Mouse (Mus musculus): ENCODE data around the gene Prpf8.
A peak's percentile ranks its signal among the peaks of the same experiment; 100 is the strongest.
"Not testable (repeated sequence)": the region's sequence is repeated elsewhere in the genome, so short reads cannot be mapped to it uniquely, and the experiment has no call there.

The Prpf8 gene

GRCm38 (mm10) chr11:75486601-75487285 is at the start of gene Prpf8:
Gene Prpf8 (plus strand): TSS chr11:75486816.
- DNase-seq = peak; percentile 91

- DNase-seq = no peak
Measured at GRCm38 (mm10) chr11:75438194-75438593, 48.4 kb upstream of the Prpf8 start.

- DNase-seq = no peak
Measured at GRCm38 (mm10) chr11:75438804-75439203, 47.8 kb upstream of the Prpf8 start.

DNA sequence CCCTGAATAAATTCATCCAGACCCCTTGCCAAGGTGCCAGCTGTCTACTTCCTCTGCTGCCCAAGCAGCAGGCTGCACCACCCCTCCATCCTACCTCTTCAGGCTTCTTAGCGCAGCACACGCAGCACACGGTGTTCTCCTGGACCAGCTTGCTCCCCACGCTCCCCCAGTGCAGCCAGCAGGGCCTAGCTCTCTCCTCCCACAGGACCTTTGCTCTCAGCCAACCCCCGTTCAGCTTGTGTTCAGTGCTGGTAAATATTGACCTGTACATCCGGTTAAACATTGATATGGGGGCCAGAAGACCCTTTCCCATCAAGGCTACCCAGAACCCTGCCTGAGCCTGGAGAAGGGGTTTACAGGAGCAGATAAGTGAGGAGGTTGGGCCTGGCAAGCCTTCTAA is 47.3 kb upstream of the Prpf8 start, which contains the start of gene Serpinf2:
TSS of gene Serpinf2 (minus strand) at position 229 of the 400 bp plus-strand sequence.
- DNase-seq = no peak

DNA sequence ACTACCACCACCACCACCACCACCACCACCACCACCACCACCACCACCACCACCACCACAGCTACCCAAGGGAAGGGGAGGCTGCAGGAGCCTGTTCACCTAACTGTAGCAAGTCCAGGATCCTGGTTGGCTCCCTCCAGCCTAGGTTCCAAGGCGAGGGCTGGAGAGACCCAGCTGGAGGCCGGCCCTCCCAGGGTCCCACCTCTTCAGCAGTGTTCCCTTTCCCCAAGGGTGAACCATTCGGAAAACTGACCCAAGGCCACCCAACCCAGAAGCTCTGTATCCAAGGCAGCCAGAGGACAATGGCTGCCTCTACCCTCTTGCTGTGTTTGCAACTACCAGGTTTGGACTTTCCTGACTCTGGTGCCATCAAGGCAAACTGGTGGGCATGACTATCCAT is 46.7 kb upstream of the Prpf8 start:
- no peak for DNase-seq

- DNase-seq = no peak
Measured at GRCm38 (mm10) chr11:75441034-75441433, 45.6 kb upstream of the Prpf8 start.

DNA sequence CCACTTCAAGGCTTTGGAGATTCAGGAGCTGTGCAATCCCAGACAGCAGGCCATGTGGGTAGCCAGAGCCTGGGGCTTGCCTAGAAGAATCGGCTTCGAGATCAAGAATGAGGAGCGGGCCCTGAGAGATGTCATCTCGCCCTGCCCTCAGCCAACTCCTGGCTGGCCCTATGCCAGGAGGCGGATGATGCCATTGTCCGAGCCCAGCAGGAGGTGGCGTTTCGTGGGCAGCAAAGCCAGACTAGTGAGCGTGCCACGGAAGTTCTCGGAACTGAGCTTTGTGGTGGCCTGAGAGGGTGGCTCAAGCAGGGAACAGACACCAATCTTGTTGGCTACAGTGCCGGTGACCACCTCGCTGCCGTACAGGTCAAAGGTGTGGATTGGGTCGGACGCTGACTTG is 45.0 kb upstream of the Prpf8 start:
- DNase-seq = no peak

- DNase-seq = no peak
Measured at GRCm38 (mm10) chr11:75443711-75444110, 42.9 kb upstream of the Prpf8 start.

- DNase-seq = no peak
Measured at GRCm38 (mm10) chr11:75448575-75448974, 38.0 kb upstream of the Prpf8 start.

- peak; percentile 52 for DNase-seq
Measured at GRCm38 (mm10) chr11:75449695-75450094, 36.9 kb upstream of the Prpf8 start.

GRCm38 (mm10) chr11:75450304-75450908 is 36.2 kb upstream of the Prpf8 start:
- DNase-seq = no peak

- DNase-seq = no peak
Measured at GRCm38 (mm10) chr11:75450936-75451335, 35.7 kb upstream of the Prpf8 start.

DNA sequence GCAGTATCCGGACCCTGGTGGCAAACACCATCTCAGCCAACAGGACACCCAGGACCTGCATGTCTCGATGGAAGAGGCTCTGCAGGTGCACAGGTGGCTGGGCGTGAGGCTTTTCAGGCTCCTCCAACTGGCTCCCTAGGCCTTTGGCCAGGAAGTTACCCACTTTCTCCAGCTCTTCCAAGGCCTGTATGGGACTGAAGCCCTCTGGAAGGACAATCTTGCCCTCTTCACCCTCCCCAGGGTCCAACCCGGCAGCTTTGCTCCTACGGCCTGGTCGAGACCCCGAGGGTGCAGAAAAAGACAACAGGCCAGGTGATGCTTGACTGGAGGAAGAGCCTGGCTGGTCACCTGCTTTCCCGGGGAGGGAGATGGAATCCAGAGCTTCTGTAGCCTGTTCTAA is 34.5 kb upstream of the Prpf8 start:
- DNase-seq = no peak

DNA sequence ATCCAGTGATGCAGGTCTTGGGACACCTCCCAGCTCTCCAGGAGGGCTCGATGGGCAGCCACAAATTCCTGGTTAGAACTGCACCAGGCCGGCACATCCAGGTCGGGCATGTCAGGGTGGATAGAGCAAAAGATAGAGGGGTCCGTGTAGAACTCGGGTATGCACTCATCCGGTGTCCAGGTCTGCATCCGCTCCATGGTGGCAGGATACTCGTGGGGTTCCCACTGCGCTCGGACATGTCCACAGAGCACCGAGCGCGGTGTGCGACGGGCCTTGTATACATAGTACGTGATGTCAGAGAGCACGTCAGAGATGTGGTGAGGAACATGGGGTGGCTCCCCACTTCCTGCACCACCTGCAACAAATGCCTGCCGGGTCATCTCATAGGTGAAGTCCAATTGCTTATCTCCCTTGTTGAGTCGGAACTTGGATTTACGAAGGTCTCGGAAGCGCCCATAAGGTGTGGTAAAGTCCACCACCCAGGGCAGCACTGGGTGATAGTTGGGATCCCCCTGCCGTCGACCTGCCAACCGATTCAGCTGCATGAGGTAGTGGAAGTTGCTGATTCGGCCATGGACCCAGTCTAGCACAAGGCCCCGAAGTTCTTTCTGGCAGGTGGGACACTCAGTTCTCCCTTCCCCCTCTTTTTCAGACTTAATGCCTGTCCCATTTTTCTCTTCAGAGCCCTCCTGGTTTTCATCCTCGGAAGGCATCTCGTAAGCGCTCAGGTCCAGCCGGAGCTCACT is 33.6 kb upstream of the Prpf8 start:
- no peak for DNase-seq

GRCm38 (mm10) chr11:75453991-75454930 is 32.4 kb upstream of the Prpf8 start, which contains the start of gene Wdr81:
Gene Wdr81 (minus strand): TSS chr11:75454717.
- peak; percentile 84 for DNase-seq

DNA sequence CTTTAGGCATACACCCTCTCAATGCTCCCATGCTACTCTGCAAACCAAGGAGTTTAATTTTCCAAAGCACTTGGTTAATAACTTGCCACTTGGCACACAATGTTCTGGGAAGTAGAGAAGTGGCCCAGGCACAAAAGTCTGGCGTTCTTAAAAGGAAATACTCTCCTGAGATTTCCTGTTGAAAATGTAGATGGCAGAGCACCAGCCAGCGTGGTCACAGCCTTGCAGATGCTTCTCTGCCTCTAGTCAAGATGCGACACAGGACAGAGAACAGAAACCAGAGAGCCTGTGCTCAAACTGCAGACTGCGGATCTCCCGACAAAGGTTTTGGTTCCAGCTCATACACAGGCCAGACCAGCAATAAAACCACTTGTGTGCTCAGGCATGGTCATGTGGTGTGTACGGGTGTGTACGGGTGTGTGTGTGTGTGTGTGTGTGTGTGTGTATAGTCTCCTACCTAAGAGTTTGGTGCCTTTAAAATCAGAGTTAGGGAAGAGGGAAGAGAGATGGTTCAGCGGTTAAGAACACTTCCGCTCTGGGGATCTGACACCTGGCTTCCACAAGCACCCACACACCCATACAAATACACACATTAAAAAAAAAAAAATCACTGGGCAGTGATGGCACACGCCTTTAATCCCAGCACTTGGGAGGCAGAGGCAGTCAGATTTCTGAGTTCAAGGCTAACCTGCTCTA is 31.4 kb upstream of the Prpf8 start:
- no peak for DNase-seq

- DNase-seq = not testable (repeated sequence)
Measured at GRCm38 (mm10) chr11:75455971-75456370, 30.6 kb upstream of the Prpf8 start.

DNA sequence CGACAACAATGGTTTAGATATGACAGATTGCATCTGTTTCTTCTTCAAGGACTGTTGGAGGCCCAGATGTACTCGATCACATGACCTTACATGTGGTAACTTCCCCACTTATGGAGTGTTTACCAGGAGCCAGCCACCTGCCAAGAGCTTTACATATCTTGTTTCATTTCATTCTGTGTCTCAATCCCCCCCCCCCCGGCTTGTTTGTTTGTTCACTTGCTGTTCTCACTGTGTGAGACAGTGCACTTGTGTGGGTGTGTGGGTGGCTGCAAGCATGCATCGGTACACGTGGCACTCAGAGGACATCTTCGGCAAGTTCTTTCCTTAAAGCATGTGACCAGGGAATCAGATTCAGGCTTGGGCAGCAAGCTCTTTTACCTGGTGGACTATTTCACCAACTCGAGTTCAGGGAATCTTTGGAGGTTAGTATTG is 30.2 kb upstream of the Prpf8 start:
- no peak for DNase-seq

- no peak for DNase-seq
Measured at GRCm38 (mm10) chr11:75458169-75458568, 28.4 kb upstream of the Prpf8 start.

DNA sequence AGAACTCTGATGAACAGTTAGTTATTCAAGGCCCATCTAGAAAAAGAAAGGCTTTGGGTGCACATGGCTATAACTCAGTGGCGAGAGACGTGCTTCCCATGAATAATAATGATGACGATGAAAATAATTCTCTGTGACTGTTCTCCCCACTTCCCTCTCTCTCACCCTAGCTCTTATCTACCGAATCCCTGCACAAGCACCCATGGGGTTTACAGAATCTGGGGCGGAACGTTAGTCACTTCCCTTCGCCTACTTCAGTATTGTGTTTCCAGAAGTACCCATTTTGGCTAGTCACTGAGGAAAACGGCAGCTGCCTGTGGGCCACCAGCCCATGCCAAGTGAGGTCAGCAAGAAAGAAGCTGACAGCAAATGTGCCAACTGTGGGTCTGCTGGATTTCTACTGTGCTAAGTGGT is 28.0 kb upstream of the Prpf8 start:
- DNase-seq = no peak

DNA sequence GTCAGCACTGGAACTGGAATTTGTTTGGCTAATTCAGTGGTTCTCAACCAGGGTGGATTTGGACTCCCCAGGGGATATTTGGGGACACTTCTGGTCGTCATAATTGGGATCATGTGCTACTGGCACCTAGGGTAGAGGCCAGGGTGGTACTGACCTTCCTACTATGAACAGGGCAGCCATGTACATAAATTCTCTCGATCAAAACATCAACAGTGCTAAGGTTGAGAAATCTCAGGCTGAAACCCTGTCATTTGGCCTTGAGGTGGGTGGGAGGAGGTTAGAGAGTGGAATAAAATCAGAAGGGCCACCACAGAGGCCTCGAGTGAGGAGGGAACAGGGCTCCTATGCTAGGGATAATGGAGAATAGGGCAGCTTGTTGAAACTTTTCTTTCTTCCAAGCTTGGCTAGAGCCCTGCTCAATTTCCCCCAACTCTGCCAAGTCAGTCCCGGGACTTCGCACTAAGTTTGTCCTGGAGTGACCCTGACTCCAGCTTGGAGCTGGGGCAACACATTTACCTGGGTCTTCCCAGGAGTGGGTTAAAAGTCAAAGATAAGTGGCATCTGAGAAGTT is 27.4 kb upstream of the Prpf8 start:
- no peak for DNase-seq

DNA sequence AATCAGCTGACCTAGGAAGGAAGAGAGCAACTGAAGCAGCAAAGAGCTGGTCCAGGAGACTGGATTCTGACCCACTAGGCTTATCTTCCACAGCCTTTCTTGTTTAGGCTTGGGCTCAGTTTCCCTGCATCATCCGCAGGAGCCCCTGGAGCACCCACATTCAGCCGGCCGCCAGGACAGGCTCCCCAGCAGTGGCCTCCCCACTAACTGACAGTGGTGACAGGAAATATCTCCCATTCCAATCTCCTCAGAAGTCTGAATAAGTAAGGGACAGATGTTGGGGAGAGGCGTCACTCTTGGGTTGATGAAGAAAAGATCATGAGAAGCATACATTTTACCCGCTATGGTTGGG is 26.9 kb upstream of the Prpf8 start:
- no peak for DNase-seq
